Mouse (Mus musculus) lung, postnatal 0 days (tissue): Measurements from ENCODE around the gene Rps2. TPM values are rescaled to one million over a fixed set of nuclear protein-coding genes. Genes with fewer than 3 reads are reported as not detected.

Source experiments
- ATAC-seq: fragments of 200-750 bp; cut with Nextera tagmentation; 2 replicates; pipeline ENCODE4 v1.8.0; 2017; ENCODE audit warnings: moderate library complexity
- DNase-seq: peaks from one replicate; pipeline ENCODE4 v3.0.0-alpha.2; 2016; ENCODE audit warnings: low spot score
- H3K27ac ChIP-seq: fragments of 300-500 bp; sonication (generic); 2 replicates; pipeline ENCODE4 v1.5.1; 2014; ENCODE audit warnings: antibody characterized with exemption, mild to moderate bottlenecking, low read length, mixed read lengths
- H3K27me3 ChIP-seq: fragments of 300-500 bp; sonication (generic); replicated peaks from 2 replicates; pipeline ENCODE4 v1.6.1; 2014; ENCODE audit warnings: low read length, mixed read lengths; ENCODE audit not compliant: insufficient read depth
- H3K36me3 ChIP-seq: fragments of 300-500 bp; sonication (generic); 2 replicates; pipeline ENCODE4 v1.6.1; 2014; ENCODE audit warnings: low read length, mixed read lengths; ENCODE audit not compliant: insufficient read depth
- H3K4me1 ChIP-seq: fragments of 300-500 bp; sonication (generic); 2 replicates; pipeline ENCODE4 v1.6.1; 2014; ENCODE audit warnings: antibody characterized with exemption, low read depth, low read length, mixed read lengths; ENCODE audit not compliant: insufficient read depth
- H3K4me2 ChIP-seq: fragments of 300-500 bp; sonication (generic); replicated peaks from 2 replicates; pipeline ENCODE4 v1.6.1; 2014; ENCODE audit warnings: low read depth, mild to moderate bottlenecking, low read length, moderate library complexity, mixed read lengths
- H3K4me3 ChIP-seq: fragments of 300-500 bp; sonication (generic); 2 replicates; pipeline ENCODE4 v1.5.1; 2014; ENCODE audit warnings: low read depth, low read length
- H3K9ac ChIP-seq: fragments of 300-500 bp; sonication (generic); replicated peaks from 2 replicates; pipeline ENCODE4 v1.6.1; 2014; ENCODE audit warnings: low read depth, mild to moderate bottlenecking
- H3K9me3 ChIP-seq: fragments of 300-500 bp; sonication (generic); 2 replicates; pipeline ENCODE4 v1.6.1; 2016; ENCODE audit warnings: low read length, mixed read lengths
- CTCF ChIP-seq: IDR thresholded peaks from 2 replicates; pipeline ENCODE4 v1.5.1; 2016; ENCODE audit warnings: antibody characterized with exemption, mild to moderate bottlenecking
- EP300 ChIP-seq: IDR thresholded peaks from 2 replicates; pipeline ENCODE4 v1.6.1; 2016; ENCODE audit warnings: antibody characterized with exemption, mild to moderate bottlenecking, control low read depth
- WGBS: fragments of 180-500 bp; shearing (Covaris S2); extraction: QIAGEN DNeasy Blood & Tissue Kit; methylation state at CpG from one replicate; pipeline ENCODE4 v1.1.7; 2014; 5-methylcytosine and 5-hydroxymethylcytosine counted together
- polyA plus RNA-seq: library from polyadenylated mRNA; unstranded; fragments of >200 nt; fragmentation: Nextera tagmentation; extraction: Ambion mirVana; gene quantifications from 2 replicates; pipeline ENCODE4 v1.2.1, GENCODE M21; 2015

Rps2 gene
- polyA plus RNA-seq, 1 experiment from 2014 or later: 834 TPM

DNA sequence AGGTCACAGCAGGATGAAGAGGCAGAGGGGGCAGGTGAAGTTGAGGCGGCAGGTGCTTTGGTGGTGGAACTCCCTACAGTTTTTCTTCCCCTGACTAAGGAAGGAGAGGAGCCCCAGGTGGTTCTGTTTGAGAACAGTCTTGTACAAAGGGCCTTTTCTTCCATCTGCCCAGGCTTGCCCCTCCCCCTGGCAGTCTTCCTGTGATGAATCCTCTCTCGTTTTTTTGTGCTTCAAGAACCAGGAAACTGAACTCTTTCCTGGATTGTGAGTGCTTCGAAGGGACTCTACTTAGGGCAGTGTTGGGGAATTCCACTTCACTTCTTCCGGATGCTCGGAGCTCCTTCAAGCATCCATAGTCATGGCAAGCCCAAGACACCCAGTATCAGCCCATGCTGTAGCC is 19.9 kb upstream of the Rps2 start:
- Histone ChIP-seq H3K27me3 (no peaks in the 10 kb centered on the region), H3K4me3 (no peak overlapping the region), H3K36me3 (peaks cover 10% of the 10 kb centered on the region; the same call in 1 of the 2 replicates), H3K27ac (no peak overlapping the region), H3K9ac (no peak overlapping the region), H3K9me3 (no peaks in the 10 kb centered on the region), H3K4me1 (no peaks in the 10 kb centered on the region), H3K4me2 (no peak overlapping the region)
- WGBS: 10% methylated on average over 5 of the region's 5 CpGs
- TF ChIP-seq CTCF (no peak), EP300 (no peak)
- no peak for ATAC-seq
- peak; percentile 63 for DNase-seq

DNA sequence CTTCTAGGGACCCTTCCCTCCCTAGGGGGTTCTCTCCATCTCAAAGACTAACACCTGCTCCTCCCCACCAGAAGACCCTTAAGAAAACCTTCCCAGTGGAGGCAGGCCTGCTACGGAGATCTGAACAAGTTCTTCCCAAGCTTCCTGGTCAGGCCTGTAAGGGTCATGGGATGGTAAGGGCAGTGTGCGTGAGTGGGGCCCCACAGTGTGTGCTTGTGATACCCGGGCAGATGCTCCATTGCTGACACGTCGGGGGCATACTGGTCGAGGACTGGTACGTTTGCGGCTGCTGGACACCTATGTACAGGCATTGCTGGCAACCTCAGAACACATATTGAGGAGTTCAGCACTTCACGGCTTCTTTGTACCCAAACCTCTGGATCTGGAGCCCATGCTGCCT is 19.2 kb upstream of the Rps2 start:
- Histone ChIP-seq H3K9me3 (no peaks in the 10 kb centered on the region), H3K27ac (no peak overlapping the region), H3K4me2 (no peak overlapping the region), H3K4me1 (no peaks in the 10 kb centered on the region), H3K9ac (no peak overlapping the region), H3K4me3 (no peak overlapping the region), H3K27me3 (no peaks in the 10 kb centered on the region), H3K36me3 (peaks cover 10% of the 10 kb centered on the region; the same call in 1 of the 2 replicates)
- DNase-seq: no peak
- ATAC-seq: no peak
- 55% methylated on average over 9 of the region's 9 CpGs for WGBS
- TF ChIP-seq CTCF: no peak
- TF ChIP-seq EP300: no peak

DNA sequence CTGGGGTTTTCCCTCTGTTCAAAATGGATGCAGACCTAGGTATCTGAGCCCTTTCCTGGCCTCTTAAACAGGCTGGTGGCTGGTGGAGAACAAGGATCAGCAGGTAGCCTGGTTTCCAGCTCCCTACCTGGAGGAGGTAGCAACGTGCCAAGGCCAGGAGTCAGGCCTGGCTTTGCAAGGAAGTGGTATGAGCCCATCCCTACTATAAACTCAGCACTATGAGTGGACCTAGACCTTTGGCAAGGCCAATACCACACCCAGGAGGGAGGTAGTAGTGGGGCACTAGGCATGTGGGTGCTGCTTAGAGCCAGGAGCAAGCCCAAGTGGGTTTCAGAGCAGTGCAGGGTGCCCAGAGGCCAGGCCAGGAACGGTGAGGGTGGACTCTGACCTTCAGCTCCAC is 18.4 kb upstream of the Rps2 start:
- H3K9ac ChIP-seq: no peak overlapping the region
- no peak overlapping the region for H3K4me2 ChIP-seq
- 77% methylated on average over 2 of the region's 2 CpGs for WGBS
- H3K27ac ChIP-seq: no peak overlapping the region
- no peak overlapping the region for H3K4me3 ChIP-seq
- TF ChIP-seq CTCF (no peak), EP300 (no peak)
- DNase-seq (no peak), ATAC-seq (no peak)
- H3K27me3 ChIP-seq: no peaks in the 10 kb centered on the region
- H3K36me3 ChIP-seq: peaks cover 10% of the 10 kb centered on the region; the same call in 1 of the 2 replicates
- H3K4me1 ChIP-seq: no peaks in the 10 kb centered on the region
- H3K9me3 ChIP-seq: no peaks in the 10 kb centered on the region

DNA sequence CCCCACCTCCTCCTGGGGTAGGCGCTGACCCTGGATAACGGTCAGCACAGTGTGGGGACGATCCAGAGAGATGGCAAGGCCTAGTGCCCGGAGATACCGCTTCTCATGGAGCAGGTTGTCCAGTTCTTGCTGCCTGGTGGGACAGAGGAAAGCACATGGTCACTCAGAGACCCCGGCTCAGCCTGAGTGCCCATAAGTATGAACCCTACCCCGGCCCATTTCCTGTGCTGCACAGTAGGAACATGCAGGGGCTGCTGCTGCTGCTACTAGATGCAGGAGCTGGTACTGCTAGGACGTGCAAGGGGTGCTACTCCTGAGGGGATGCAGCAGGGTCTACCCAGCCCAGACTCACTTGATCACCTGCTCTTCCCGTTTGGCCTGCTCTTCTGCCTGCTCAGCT is 16.7 kb upstream of the Rps2 start:
- Histone ChIP-seq H3K36me3 (peaks cover 10% of the 10 kb centered on the region; the same call in 1 of the 2 replicates), H3K9ac (no peak overlapping the region), H3K9me3 (no peaks in the 10 kb centered on the region), H3K4me2 (no peak overlapping the region), H3K27me3 (no peaks in the 10 kb centered on the region), H3K27ac (no peak overlapping the region), H3K4me1 (no peaks in the 10 kb centered on the region), H3K4me3 (no peak overlapping the region)
- ATAC-seq: no peak
- 86% methylated on average over 9 of the region's 9 CpGs for WGBS
- DNase-seq: no peak
- TF ChIP-seq EP300: no peak
- TF ChIP-seq CTCF: no peak

DNA sequence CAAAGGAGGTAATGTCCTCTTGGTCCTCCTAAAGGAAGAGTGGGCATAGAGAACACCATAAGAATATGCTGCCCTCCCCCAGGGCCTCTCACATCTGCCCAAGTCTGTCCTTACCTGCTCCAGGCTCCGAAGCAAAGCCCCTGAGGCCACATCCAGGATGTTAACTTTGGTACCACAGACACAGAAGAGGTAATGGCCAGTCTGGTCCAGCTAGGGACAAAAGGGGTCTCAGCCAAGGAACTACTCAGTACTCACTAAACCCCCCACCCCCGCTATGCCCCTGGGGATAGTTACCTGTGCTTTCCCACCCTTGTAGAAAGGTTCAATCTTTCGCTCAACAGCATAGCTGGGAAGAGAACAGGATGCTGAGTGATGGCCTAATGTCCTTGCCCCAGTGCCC is 12.1 kb upstream of the Rps2 start:
- no peak overlapping the region for H3K27ac ChIP-seq

DNA sequence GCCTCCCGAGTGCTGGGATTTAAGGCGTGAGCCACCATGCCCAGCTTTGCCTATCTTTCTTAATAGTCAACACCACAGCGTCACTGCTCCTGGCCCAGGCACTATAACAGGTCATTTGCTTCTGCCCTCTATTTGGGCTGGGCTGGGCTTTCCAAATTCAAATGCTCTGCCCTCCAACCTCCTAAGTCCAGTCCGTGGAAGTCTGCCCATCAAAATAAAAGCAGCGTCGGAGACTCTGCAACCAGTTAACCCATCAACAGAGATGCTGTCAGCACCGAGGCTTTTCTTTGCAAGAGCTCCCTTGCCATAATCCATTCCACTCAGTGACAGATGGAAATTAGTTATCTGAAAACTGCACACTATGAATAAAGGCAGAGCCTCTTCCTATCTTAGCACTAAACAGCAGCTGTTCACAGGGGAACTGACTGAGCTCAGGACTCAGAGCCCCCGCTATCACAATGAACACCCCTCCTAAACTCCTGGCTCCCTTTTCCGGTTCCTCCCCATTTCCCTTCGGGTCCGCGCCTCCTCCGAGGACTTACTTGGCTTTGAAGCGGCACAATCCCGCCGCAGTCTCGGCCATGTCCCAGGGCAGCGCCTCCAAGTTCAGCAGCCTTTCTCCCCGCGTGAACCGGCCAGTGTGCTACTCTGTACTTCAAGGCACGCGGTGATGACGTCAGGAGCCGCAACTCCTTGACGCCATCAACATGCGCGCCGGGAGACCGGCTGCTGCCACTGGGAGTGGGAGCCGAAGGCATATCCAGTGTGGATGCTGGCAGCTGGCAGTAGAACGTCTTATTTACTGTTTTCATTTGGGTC is 10.7 kb upstream of the Rps2 start, which contains the start of gene Tbl3:
TSS of gene Tbl3 (minus strand) at position 679 of the 819 bp plus-strand sequence.
- 4% methylated on average over 32 of the region's 32 CpGs for WGBS
- TF ChIP-seq CTCF (no peak), EP300 (no peak)
- peak within 1 kb of the TSS; percentile 73 for H3K4me2 ChIP-seq
- H3K4me3 ChIP-seq: peak within 1 kb of the TSS; percentile 66
- no peaks in the 10 kb centered on the region for H3K9me3 ChIP-seq
- peak within 1 kb of the TSS; percentile 88 for H3K27ac ChIP-seq
- peak; percentile 93 for ATAC-seq
- H3K27me3 ChIP-seq: no peaks in the 10 kb centered on the region
- H3K4me1 ChIP-seq: 0 out of 2 replicates have a peak, but pooled peaks cover 3% of the 10 kb centered on the region
- peak; percentile 97 for DNase-seq
- H3K36me3 ChIP-seq: no peaks in the 10 kb centered on the region
- H3K9ac ChIP-seq: peak within 1 kb of the TSS; percentile 56

More for the DNA sequence above, 12.1 kb upstream of the Rps2 start:
- Histone ChIP-seq H3K4me2 (no peak overlapping the region), H3K27me3 (no peaks in the 10 kb centered on the region), H3K9me3 (no peaks in the 10 kb centered on the region), H3K36me3 (peaks cover 4% of the 10 kb centered on the region; the same call in 1 of the 2 replicates), H3K4me1 (0 out of 2 replicates have a peak, but pooled peaks cover 3% of the 10 kb centered on the region), H3K9ac (no peak overlapping the region), H3K4me3 (no peak overlapping the region)
- ATAC-seq (no peak), DNase-seq (no peak)
- WGBS: 95% methylated on average over 3 of the region's 3 CpGs
- TF ChIP-seq CTCF: no peak
- no peak for TF ChIP-seq EP300
